Mouse (Mus musculus): ENCODE measurements around the gene Tax1bp1.
"Not testable (repeated sequence)": the region's sequence is repeated elsewhere in the genome, so short reads cannot be mapped to it uniquely, and the experiment has no call there.

The Tax1bp1 gene

DNA sequence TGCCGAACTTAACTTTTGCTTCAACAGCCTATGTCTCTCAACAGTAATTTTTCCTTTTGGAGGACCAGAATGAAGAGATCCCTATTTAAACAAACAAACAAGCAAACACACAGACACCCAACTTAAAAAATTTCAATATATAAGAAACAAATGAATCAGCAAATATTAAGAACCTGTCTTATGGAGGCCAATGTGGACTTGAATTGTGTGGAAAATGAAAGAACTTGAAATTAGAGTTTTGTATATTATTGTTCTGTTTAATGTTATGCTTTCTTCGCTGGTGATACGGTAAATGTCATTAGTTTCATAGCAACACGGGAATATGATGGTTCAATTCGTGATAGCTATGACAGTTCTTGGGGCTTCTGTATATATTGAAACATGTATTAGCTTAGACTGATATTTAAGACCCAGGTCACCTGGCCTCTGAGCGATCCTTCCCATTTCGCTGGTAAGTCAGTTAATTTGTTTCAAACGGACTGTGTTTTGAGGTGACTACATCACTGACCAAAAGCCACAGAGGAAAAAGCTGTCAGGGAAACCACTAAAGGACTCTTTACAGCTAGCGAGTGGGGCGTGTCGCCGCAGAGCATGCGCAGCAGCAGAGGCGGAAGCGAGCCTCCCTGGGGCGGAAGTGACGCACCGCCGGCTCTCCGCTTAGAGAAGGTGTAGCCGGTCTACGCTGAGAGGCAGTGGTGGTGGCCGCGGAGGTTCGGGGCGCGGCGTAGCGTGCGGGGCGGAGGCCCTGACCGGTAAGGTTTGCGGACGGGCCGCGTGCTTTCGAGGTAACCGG, at the start of gene Tax1bp1:
Gene Tax1bp1 (plus strand): TSS at position 626 of the 793 bp plus-strand sequence.
- peak; percentile 90 to 91 for DNase-seq

GRCm38 (mm10) chr6:52667641-52668040, 45.9 kb upstream of the Tax1bp1 start:
- DNase-seq, result no peak

DNA sequence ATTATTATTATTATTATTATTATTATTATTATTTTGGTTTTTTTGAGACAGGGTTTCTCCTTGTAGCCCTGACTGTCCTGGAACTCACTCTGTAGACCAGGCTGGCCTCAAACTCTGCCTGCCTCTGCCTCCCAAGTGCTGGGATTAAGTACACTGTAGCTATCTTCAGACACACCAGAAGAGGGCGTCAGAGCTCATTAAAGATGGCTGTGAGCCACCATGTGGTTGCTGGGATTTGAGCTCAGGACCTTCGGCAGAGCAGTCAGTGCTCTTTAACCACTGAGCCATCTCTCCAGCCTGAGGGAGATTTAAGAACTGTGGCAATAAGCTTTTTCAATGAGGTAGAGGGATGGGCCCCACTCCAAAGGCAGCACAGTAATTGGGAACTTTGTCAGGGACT, 43.7 kb upstream of the Tax1bp1 start:
- not testable (repeated sequence) for DNase-seq

DNA sequence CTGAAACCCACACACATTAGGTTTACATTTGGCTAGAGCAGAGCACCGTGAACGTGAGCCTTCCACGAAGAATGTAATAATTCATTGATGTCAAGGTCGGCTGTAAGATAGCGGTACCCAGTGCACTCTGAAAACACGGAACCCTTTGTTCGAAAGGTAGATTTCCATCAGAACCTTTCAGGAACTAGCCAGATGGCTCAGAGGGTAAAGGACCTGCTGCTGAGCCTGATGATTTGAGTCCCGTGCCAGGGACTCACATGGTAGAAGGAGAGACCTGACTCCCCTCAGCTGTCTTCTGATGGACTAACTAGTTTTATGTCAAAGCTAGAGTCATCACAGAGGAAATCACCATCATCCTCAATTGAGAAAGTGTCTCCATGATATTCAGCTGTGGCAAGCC, 41.7 kb upstream of the Tax1bp1 start:
- no peak for DNase-seq

DNA sequence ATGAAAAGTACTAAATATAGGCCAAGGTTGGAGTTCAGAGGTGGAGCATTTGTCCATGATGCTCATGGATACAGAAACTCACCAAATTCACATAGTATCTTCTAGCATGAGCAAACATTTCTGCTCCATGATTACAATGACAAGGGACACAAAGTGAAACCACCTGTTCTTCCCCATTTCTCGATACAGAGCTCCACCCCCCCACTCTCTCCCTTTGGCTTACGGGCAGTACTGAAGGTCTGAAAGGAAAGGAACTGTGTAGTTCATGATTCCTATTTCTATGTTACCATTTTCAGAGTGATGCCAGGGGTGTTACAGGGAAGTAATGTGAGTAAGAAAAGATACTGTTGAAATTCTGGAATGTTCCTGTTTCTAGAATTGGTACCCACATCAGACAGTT, 41.0 kb upstream of the Tax1bp1 start:
- DNase-seq, result no peak

GRCm38 (mm10) chr6:52673706-52674105, 39.8 kb upstream of the Tax1bp1 start:
- no peak for DNase-seq

DNA sequence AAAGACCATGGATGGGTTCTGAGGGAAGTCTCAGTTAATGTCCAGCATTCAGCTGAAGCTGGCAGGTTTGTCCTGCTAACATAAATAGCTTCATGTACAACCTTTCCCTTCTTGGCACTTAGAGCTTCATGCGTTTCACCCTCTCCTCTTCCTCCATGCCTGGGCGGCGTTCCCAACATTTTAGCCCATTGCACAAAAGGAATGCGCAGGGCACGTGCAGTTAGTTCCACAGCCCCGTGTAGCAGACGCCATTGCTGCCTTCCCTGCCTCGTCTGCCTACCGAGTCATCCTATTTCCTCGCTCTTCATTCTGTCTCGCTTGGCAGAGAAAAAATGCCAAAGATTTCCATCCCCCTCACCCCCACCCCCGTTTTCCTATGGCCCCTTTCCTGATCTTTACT, 39.0 kb upstream of the Tax1bp1 start:
- DNase-seq, result no peak

DNA sequence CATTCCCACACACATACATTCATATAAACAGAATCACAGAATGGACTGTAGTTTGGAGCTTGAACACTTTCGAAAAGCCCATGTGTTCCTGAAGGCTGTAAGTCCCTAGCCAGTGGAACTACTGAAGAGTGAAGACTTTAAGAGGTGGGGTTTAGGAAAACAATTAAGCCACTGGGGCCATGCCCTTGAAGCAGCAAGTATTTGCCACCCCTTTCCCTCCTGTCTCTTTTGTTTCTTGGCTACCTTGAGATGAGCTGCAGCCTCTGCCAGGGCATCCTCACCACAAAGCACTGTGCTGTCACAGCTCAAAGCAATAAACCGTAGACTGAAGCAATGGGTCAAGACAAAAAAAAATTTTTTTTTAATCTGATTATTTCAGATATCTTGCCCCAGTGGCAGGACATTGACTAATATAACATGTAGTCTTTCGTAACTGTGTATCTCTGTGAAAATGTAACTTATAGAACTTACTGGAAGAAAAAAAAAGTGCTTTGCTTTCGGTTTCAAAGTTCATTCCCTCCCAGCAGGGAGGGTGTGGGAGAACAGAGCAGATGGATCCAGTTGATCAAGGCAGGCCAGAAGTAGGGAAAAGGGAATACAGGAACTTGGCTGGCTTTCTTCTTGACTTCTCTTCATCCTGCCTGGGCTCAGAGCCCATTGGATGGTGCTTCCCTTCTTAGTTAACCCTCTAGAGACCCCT, 38.2 kb upstream of the Tax1bp1 start:
- DNase-seq, result no peak

DNA sequence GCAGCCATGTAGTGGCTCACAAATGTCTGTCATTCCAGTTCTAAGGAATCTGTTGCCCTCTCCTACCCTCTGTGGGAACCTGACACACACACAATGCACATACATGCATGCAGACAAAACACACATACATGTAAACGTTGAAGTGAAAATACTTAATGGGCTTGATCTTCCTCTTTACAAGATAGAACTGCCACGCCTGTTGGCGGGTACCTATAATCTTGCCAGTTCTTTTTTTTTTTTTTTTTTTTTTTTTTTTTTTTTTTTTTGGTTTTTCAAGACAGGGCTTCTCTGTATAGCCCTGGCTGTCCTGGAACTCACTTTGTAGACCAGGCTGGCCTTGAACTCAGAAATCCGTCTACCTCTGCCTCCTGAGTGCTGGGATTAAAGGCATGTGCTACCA, 36.0 kb upstream of the Tax1bp1 start:
- not testable (repeated sequence) for DNase-seq

DNA sequence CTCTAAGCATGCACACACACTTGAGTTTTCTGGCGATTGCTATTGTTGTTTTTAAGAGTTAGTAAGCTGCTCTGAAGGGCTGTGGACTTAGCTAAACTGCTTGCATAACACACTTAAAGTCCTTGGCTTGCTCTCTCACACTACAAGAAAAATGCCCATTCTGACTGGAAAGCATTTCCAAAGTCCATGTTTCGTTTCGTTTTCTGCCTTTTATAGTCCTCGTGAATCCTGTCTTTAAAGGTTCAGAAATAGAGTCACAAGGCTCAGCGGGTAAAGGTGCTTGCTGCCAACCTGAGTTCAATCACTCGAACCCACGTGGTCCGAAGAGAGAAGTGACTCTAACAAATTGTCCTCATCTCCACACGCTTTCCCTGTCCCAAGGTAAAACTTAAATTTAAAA, 34.0 kb upstream of the Tax1bp1 start:
- no peak for DNase-seq

DNA sequence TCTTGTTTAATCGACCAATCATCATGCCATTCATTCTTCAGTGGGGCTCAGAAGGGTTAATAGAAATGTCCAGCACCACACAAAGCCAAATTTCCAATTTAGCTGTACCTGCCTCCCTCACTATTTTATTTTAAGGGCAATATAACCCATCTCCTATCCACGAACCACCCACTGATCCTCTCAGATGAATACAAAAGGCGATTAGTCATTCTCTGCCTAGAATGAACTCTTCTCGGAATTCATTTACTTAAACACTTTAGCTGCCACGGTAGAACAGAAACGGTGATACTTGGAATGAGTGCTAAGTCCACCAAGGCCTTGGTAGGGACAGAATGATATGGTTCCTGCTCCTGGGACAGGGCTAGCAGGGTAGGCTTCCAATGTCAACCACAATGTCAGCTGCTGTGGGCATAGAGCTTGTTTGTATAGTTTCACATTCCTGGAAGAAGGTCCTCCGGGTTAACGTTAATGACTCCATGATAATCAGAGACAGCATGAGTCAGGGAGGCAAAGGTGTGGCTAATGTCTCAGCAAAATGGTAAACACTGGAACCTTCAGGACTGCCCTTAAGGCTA, 33.0 kb upstream of the Tax1bp1 start:
- DNase-seq, result no peak

- no peak for DNase-seq
These were observed 31.6 kb upstream of the Tax1bp1 start for GRCm38 (mm10) chr6:52681847-52682485.

DNA sequence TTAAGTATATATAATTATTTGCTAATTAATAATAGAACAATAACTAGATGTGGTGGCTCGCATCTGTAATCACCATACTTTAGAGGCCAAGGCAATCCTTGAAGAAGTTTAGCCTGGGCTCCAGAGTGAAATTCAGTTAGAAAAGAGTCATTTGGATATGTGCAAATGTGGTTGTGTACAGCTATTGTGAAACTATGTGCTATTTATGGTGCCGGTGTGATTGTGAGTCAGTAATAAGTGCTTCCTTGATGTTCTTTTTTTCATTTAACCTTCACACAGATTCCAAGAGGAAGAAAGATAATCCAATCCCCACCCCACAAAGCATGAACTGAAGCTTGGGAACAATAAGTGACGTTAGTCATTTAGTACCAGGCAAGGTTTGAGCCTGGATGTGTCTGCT, 30.9 kb upstream of the Tax1bp1 start:
- no peak for DNase-seq

GRCm38 (mm10) chr6:52686901-52687500, 26.5 kb upstream of the Tax1bp1 start:
- DNase-seq, result no peak

- no peak for DNase-seq
These were observed 23.2 kb upstream of the Tax1bp1 start for GRCm38 (mm10) chr6:52690365-52690764.

- no peak for DNase-seq
These were observed 21.7 kb upstream of the Tax1bp1 start for GRCm38 (mm10) chr6:52691800-52692199.

DNA sequence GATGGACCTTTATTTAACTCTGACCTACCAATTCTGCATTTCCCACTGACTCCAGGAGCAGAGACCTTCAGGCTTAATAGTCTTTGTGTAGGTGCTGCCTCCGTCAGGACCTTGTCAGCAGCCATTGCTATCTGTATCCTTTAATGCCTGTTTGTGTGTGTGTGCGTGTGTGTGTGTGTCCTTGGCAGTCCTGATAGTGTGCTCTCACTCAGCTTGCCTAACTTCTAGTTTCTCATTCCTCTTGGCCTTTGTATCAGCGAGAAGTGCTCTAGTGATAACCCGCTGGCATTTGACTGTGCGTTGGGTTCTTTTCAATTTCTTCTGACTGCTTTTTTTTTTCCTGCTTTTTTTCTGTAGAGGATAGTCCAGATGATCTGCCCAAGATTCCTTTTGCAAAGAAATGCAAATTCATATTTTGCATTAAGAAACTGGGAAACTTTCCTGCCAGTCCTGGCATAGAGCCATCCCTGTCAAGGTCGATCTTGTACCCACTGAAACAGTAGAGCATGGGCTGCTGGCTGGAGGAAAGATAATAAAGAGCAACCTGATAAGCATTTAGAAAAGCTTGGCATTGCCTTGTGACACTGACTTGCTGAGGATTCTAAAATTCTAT, 21.0 kb upstream of the Tax1bp1 start:
- DNase-seq, result no peak

GRCm38 (mm10) chr6:52697964-52698535, 15.5 kb upstream of the Tax1bp1 start:
- DNase-seq, result no peak

DNA sequence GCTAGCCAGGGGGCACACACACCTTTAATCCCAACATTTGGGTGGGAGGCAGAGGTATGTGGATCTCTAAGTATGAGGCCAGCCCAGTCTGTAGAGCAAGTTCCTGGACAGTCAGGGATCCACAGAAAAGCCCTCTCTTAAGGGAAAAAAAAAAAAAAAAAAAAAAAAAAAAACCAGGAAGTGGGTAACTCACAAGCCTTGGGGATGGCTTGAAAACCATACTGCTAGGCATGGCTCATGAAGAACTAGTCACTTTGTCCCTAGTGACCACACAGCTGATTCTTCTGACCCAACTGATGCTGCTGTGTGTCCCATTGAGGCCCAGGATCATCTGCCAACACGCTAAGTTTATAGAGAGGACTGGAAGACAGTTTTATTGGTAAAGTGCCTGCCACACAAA, 14.5 kb upstream of the Tax1bp1 start:
- DNase-seq, result no peak

GRCm38 (mm10) chr6:52699899-52700298, 13.6 kb upstream of the Tax1bp1 start:
- no peak for DNase-seq

GRCm38 (mm10) chr6:52703263-52703662, 10.3 kb upstream of the Tax1bp1 start:
- DNase-seq, result no peak

- no peak for DNase-seq
These were observed 8.2 kb upstream of the Tax1bp1 start for GRCm38 (mm10) chr6:52705280-52705679.
